Mouse (Mus musculus) CH12.LX (cell line): Measurements from ENCODE around the gene Vav2.

ENCODE experiments used
- CTCF ChIP-seq, 2 experiments: IDR thresholded peaks in 1 of 2; conservative IDR thresholded peaks in 1 of 2; 2 replicates each; pipeline ENCODE4 v1.5.1; 2011 to 2012; ENCODE audit warnings: low read depth in 2 of 2, low read length in 2 of 2, improper control_type of control experiment in 1 of 2, inconsistent platforms in 1 of 2, mild to moderate bottlenecking in 1 of 2, moderate library complexity in 1 of 2
- EP300 ChIP-seq: IDR thresholded peaks from 2 replicates; pipeline ENCODE4 v1.6.1; 2011; ENCODE audit warnings: low read length, improper control_type of control experiment
- ETS1 ChIP-seq: conservative IDR thresholded peaks from 2 replicates; pipeline ENCODE4 v1.6.1; 2012; ENCODE audit warnings: low read depth, mild to moderate bottlenecking, inconsistent platforms, low read length, improper control_type of control experiment, moderate library complexity
- JUND ChIP-seq: conservative IDR thresholded peaks from 2 replicates; pipeline ENCODE4 v1.6.1; 2011; ENCODE audit warnings: low read depth, low read length, improper control_type of control experiment
- MAX ChIP-seq: IDR thresholded peaks from 2 replicates; pipeline ENCODE4 v1.6.1; 2011; ENCODE audit warnings: low read length, improper control_type of control experiment
- MEF2A ChIP-seq: IDR thresholded peaks from 2 replicates; pipeline ENCODE4 v1.6.1; 2014; ENCODE audit warnings: low read depth, mild to moderate bottlenecking, inconsistent platforms, low read length, improper control_type of control experiment, borderline replicate concordance
- POLR2A ChIP-seq: IDR thresholded peaks from 2 replicates; pipeline ENCODE4 v1.6.1; 2011; ENCODE audit warnings: low read depth, mild to moderate bottlenecking, improper control_type of control experiment, low read length
- TBP ChIP-seq: conservative IDR thresholded peaks from 2 replicates; pipeline ENCODE4 v1.6.1; 2011; ENCODE audit warnings: low read depth, low read length, improper control_type of control experiment
- USF1 ChIP-seq: IDR thresholded peaks from 2 replicates; pipeline ENCODE4 v1.6.1; 2014; ENCODE audit warnings: low read depth, mild to moderate bottlenecking, inconsistent platforms, low read length, improper control_type of control experiment
- ZC3H11A ChIP-seq: IDR thresholded peaks from 2 replicates; pipeline ENCODE4 v1.6.1; 2012; ENCODE audit warnings: low read depth, mild to moderate bottlenecking, inconsistent platforms, low read length, improper control_type of control experiment
- ZKSCAN1 ChIP-seq: IDR thresholded peaks from 2 replicates; pipeline ENCODE4 v1.6.1; 2012; ENCODE audit warnings: low read depth, inconsistent platforms, low read length, improper control_type of control experiment, borderline replicate concordance
- ZNF384 ChIP-seq: IDR thresholded peaks from 2 replicates; pipeline ENCODE4 v1.6.1; 2012; ENCODE audit warnings: low read depth, low read length, improper control_type of control experiment, inconsistent platforms

GRCm38 (mm10) chr2:27460163-27460562, 33.3 kb upstream of the Vav2 start:
- no peak for TF ChIP-seq MAX
- TF ChIP-seq CTCF (conservative IDR thresholded peaks at IDR 0.05 in 1 of 2, IDR thresholded peaks at IDR 0.05 in 1 of 2; ENCODE audit: low read depth in 2 of 2, low read length in 2 of 2): no peak
- TF ChIP-seq JUND: no peak
- TF ChIP-seq MEF2A: no peak
- no peak for TF ChIP-seq ETS1
- no peak for TF ChIP-seq EP300
- TF ChIP-seq ZNF384: no peak
- TF ChIP-seq TBP: no peak
- no peak for TF ChIP-seq ZKSCAN1
- TF ChIP-seq ZC3H11A: no peak
- no peak for TF ChIP-seq POLR2A
- TF ChIP-seq USF1: no peak
